17 mouse cellular contexts compared by ENCODE assay signal in the genomic region with DNA sequence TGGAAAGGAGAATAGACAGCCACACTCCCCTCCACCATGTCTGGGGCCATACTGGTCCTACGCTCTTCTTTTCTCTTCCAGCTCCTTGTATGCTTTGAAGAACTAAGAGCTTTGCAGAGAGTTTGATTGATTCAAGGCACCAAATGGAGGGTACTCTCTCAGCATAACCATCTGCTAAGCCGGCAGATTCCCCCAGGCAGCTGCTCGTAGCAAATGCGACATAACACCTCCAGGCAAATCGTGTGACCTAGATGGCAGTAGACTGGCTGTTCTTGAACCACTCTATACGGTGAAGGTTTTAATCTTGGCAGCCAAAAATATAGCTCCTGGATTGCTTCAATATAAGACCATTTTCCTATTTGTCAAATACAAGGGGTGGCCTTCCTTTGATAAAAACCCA.
DNase-seq lines count a peak whose midpoint lies in the region; ATAC-seq lines count a peak whose summit lies in the region.
"Had no signal": no experiment of that assay in that cellular context is flagged by ENCODE, and none has a peak within 500 bp of the region (broad histone marks: within the 10 kb centered on the region; RNA-seq: fewer than 3 reads in every experiment).

No protein-coding gene starts in this region.

- H3K27me3 ChIP-seq in forebrain, embryonic 13.5 days = no peaks in the 10 kb centered on the region
- no peaks in the 10 kb centered on the region for H3K27me3 ChIP-seq in forebrain, embryonic 10.5 days (ENCODE audit: poor library complexity, severe bottlenecking)
- no peaks in the 10 kb centered on the region for H3K27me3 ChIP-seq in midbrain, embryonic 11.5 days (ENCODE audit: control insufficient read depth, insufficient read depth, low read length)
- H3K27me3 ChIP-seq in midbrain, embryonic 10.5 days (ENCODE audit: low read depth, poor library complexity, severe bottlenecking) = no peaks in the 10 kb centered on the region
- H3K27me3 ChIP-seq in neural tube, embryonic 14.5 days (ENCODE audit: control insufficient read depth, insufficient read depth, low read length) = no peaks in the 10 kb centered on the region
- H3K27me3 ChIP-seq: limb, embryonic 15.5 days had no signal

- no peaks in the 10 kb centered on the region for H3K36me3 ChIP-seq in forebrain, embryonic 13.5 days (ENCODE audit: poor library complexity, severe bottlenecking)
- no peaks in the 10 kb centered on the region for H3K36me3 ChIP-seq in forebrain, embryonic 10.5 days (replicated peaks)
- H3K36me3 ChIP-seq in midbrain, embryonic 11.5 days (ENCODE audit: control insufficient read depth, insufficient read depth, low read length) = no peaks in the 10 kb centered on the region
- peaks cover 3% of the 10 kb centered on the region; the same call in 1 of the 2 replicates for H3K36me3 ChIP-seq in midbrain, embryonic 10.5 days
- no peaks in the 10 kb centered on the region for H3K36me3 ChIP-seq in neural tube, embryonic 14.5 days (ENCODE audit: control insufficient read depth, insufficient read depth, low read length)
- H3K36me3 ChIP-seq: embryonic facial prominence, embryonic 13.5 days; limb, embryonic 15.5 days had no signal

- no peak overlapping the region for H3K9ac ChIP-seq in forebrain, embryonic 13.5 days
- H3K9ac ChIP-seq in midbrain, embryonic 11.5 days (ENCODE audit: low read length) = no peak overlapping the region
- no peak overlapping the region for H3K9ac ChIP-seq in neural tube, embryonic 14.5 days (replicated peaks; ENCODE audit: low read depth, low read length)
- H3K9ac ChIP-seq: embryonic facial prominence, embryonic 13.5 days; limb, embryonic 15.5 days had no signal

- peaks cover 17% of the 10 kb centered on the region for H3K4me1 ChIP-seq in forebrain, embryonic 13.5 days
- peaks cover 6% of the 10 kb centered on the region for H3K4me1 ChIP-seq in forebrain, embryonic 10.5 days
- H3K4me1 ChIP-seq in midbrain, embryonic 11.5 days (ENCODE audit: control insufficient read depth, insufficient read depth, low read length) = peaks cover 5% of the 10 kb centered on the region; the same call in 1 of the 2 replicates
- H3K4me1 ChIP-seq in midbrain, embryonic 10.5 days = peaks cover 11% of the 10 kb centered on the region; the same call in 1 of the 2 replicates
- H3K4me1 ChIP-seq in neural tube, embryonic 14.5 days (ENCODE audit: control insufficient read depth, insufficient read depth, low read length) = peaks cover 12% of the 10 kb centered on the region
- H3K4me1 ChIP-seq: limb, embryonic 15.5 days had no signal

- H3K4me2 ChIP-seq in forebrain, embryonic 13.5 days = no peak overlapping the region
- H3K4me2 ChIP-seq in midbrain, embryonic 11.5 days = no peak overlapping the region
- H3K4me2 ChIP-seq in neural tube, embryonic 14.5 days (ENCODE audit: low read depth, low read length) = no peak overlapping the region
- H3K4me2 ChIP-seq: embryonic facial prominence, embryonic 13.5 days; limb, embryonic 15.5 days had no signal

- ATAC-seq in forebrain, embryonic 13.5 days = no peak
- no peak for ATAC-seq in midbrain, embryonic 11.5 days (ENCODE audit: low FRiP score)
- no peak for ATAC-seq in neural tube, embryonic 14.5 days (ENCODE audit: low read depth)

- peaks cover 12% of the 10 kb centered on the region for H3K9me3 ChIP-seq in forebrain, embryonic 13.5 days (replicated peaks)
- peaks cover 4% of the 10 kb centered on the region for H3K9me3 ChIP-seq in forebrain, embryonic 10.5 days
- H3K9me3 ChIP-seq in midbrain, embryonic 11.5 days (ENCODE audit: control insufficient read depth, low read length) = peaks cover 4% of the 10 kb centered on the region; the same call in 1 of the 2 replicates
- peaks cover 11% of the 10 kb centered on the region; the same call in 1 of the 2 replicates for H3K9me3 ChIP-seq in midbrain, embryonic 10.5 days (replicated peaks)
- peaks cover 5% of the 10 kb centered on the region; the same call in 1 of the 2 replicates for H3K9me3 ChIP-seq in neural tube, embryonic 14.5 days (ENCODE audit: control insufficient read depth, low read length)

- DNase-seq in forebrain, embryonic 10.5 days (ENCODE audit: extremely low spot score, low spot score) = no peak
- DNase-seq in midbrain, embryonic 11.5 days (ENCODE audit: low spot score, missing footprints) = no peak
- no peak for DNase-seq in midbrain, embryonic 10.5 days (ENCODE audit: low spot score)
- DNase-seq in layer of hippocampus, adult 9-11 months = peak; percentile 59
- no peak for DNase-seq in B cell, adult 2 months
- DNase-seq in urinary bladder, postnatal 14 days (ENCODE audit: low spot score) = no peak
- DNase-seq: cerebellum, adult 18-20 months; gastrocnemius, adult 2 months; heart, postnatal 4 days; kidney, adult 18-20 months; kidney, postnatal 14 days; spleen, adult 18-20 months; thymus, adult 2 months had no signal

- no peak overlapping the region for H3K4me3 ChIP-seq in forebrain, embryonic 13.5 days
- no peak overlapping the region for H3K4me3 ChIP-seq in forebrain, embryonic 10.5 days
- H3K4me3 ChIP-seq in midbrain, embryonic 11.5 days (ENCODE audit: low read depth, low read length) = no peak overlapping the region
- no peak overlapping the region for H3K4me3 ChIP-seq in midbrain, embryonic 10.5 days
- no peak overlapping the region for H3K4me3 ChIP-seq in neural tube, embryonic 14.5 days (ENCODE audit: low read depth, low read length)
- H3K4me3 ChIP-seq: embryonic facial prominence, embryonic 13.5 days; gastrocnemius, adult 2 months; limb, embryonic 15.5 days had no signal

- 80% methylated on average over 6 of the region's 6 CpGs for WGBS in forebrain, embryonic 13.5 days
- WGBS in forebrain, embryonic 10.5 days = 91% methylated on average over 6 of the region's 6 CpGs
- WGBS in midbrain, embryonic 11.5 days = 87% methylated on average over 6 of the region's 6 CpGs
- 88% methylated on average over 6 of the region's 6 CpGs for WGBS in midbrain, embryonic 10.5 days
- WGBS in neural tube, embryonic 14.5 days = 63% methylated on average over 6 of the region's 6 CpGs

- peak overlapping the region; percentile 40; the same call in 1 of the 2 replicates for H3K27ac ChIP-seq in forebrain, embryonic 13.5 days
- no peak overlapping the region for H3K27ac ChIP-seq in forebrain, embryonic 10.5 days
- 0 out of 2 replicates have a peak overlapping the region, but pooled peaks have one; percentile 47 for H3K27ac ChIP-seq in midbrain, embryonic 11.5 days (ENCODE audit: low read depth, low read length)
- no peak overlapping the region for H3K27ac ChIP-seq in midbrain, embryonic 10.5 days (replicated peaks)
- H3K27ac ChIP-seq in neural tube, embryonic 14.5 days (ENCODE audit: low read depth, low read length) = peak overlapping the region; percentile 34; the same call in 1 of the 2 replicates
- H3K27ac ChIP-seq: embryonic facial prominence, embryonic 13.5 days; gastrocnemius, adult 2 months; limb, embryonic 15.5 days had no signal

Comparison
In these comparisons a context has a peak if more than half of its experiments do, and no peak if none do; other contexts are left out.
1. H3K27ac ChIP-seq: peak in forebrain, embryonic 13.5 days (single experiment), midbrain, embryonic 11.5 days (single experiment) and neural tube, embryonic 14.5 days (single experiment); none in forebrain, embryonic 10.5 days (single experiment) and midbrain, embryonic 10.5 days (single experiment).